Mouse (Mus musculus): ENCODE results near the gene Olfr180. TPM values are rescaled to one million over a fixed set of nuclear protein-coding genes. Genes with fewer than 3 reads are reported as not detected.

Gene Olfr180
- not detected in 2 replicates for total RNA-seq (2014; fragmentation: Nextera tagmentation)
- not detected in 2 replicates for total RNA-seq (2017)

DNA sequence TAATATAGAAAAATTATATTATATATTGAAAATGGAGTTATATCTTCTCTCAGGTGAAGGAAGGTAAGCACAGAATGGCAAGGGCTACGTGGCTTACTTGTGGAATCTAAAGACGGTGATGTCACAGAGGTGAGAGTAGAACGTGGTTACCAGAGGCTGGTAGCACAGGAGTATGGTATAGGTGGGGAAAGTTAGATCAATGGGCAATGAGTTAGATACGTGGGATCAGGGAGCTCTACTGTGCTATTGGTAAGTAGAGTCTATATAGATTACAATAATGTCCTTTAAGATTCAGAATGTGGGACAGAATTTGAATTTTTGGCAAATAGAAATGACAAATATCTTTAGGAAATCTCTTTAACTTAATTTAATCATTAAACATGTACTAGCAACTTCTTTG is at the start of gene Olfr180:
Olfr180 (minus strand) TSS at position 101 of the 400 bp plus-strand sequence.
- ATAC-seq (replicated peaks; ENCODE audit: poor library complexity, severe bottlenecking), result no peak

DNA sequence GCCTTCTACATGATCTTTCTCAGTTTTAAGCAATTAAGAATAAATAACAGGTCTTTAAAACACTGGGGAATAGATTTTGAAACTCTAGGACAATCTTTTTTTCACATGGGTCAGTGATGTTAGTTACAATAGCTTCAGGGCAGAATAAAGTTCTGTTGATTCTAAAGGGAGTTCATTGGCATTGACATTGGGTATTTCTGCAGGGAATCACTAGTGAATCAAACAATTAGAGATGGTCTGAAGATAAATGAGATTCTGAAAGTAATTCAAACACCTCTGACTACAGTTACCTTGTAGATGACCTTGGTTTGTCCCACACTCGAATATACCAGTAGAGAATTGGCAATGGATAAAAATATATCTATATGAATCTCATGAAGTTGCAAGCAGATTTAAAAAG is 537 bp downstream of the Olfr180 start, which contains the start of gene Olfr181:
Olfr181 (minus strand) TSS at position 101 of the 400 bp plus-strand sequence.
- ATAC-seq (replicated peaks; ENCODE audit: poor library complexity, severe bottlenecking), result no peak

DNA sequence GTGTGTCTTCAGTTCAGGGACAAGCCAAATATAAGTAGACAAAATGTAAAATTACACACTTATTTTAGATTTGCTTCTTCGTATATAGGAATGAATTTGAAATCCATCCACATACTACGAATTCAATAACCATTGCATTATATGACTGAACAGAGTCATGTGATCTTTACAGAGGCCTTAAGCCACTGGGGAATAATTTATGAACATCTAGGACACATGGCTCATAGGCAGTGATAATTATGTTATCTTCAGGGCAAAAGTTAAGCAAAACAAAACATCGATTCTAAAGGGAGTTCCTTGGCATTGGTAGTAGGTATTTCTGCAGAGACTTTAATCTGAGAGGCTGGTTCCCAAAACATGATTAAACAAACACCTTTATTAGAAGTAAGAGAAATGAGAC is 37.2 kb downstream of the Olfr180 start, which contains the start of gene Olfr178:
Olfr178 (minus strand) TSS at position 101 of the 400 bp plus-strand sequence.
- no peak for ATAC-seq (replicated peaks; ENCODE audit: poor library complexity, severe bottlenecking)

DNA sequence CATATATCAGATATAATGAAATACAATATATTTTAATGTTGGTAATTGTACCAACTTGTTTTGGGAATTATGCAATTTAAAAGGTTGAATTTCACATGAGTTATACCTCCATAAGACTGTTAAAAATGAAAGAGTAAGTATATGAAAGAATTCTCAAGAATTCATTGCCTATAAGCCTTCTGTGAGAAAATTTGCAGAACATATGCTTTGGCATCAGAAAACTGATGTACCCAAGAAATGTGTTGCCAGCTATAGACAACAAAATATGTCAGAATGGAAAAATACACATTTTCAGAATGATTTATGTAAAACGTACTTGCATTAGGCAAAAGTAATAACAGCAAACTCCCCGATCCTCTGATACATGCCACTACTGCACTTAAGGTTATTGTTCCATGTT is 44.8 kb downstream of the Olfr180 start:
- no peak for ATAC-seq (replicated peaks; ENCODE audit: poor library complexity, severe bottlenecking)

DNA sequence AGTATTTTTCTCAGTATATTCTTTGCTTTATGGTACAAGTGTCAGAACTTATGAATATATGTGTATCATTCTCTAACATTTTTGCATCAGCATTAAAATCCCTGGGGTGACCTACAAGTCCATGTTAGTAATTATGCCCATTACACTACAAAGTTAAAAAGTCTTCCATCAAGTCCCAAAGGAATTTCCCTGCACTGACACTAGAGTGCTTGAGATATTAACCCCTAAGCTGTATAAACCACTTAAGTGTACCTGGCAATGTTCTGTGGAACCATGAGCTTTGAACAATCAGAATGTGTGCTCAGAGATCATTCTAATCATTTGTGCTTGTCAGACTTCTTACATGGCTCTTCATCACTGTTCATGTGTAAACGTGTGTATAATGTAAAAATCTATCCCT is 54.5 kb downstream of the Olfr180 start, which contains the start of gene Olfr177:
Olfr177 (minus strand) TSS at position 101 of the 400 bp plus-strand sequence.
- ATAC-seq (replicated peaks; ENCODE audit: poor library complexity, severe bottlenecking), result no peak

Other genes starting within 250 kb of the Olfr180 start
- 0.92 TPM in 1 of 2 replicates, not detected in the other for gene Gpr15, start 210.3 kb downstream of the Olfr180 start, total RNA-seq (2014; fragmentation: Nextera tagmentation)
- 0.77 and 0.78 TPM in 2 replicates for gene Gpr15, start 210.3 kb downstream of the Olfr180 start, total RNA-seq (2017)
- 27.8 and 57.0 TPM in 2 replicates for gene Cldnd1, start 201.5 kb downstream of the Olfr180 start, total RNA-seq (2014; fragmentation: Nextera tagmentation)
- 13.4 and 23.7 TPM in 2 replicates for gene Cldnd1, start 201.5 kb downstream of the Olfr180 start, total RNA-seq (2017)
- not detected in 2 replicates for gene Olfr172, start 166.2 kb downstream of the Olfr180 start, total RNA-seq (2014; fragmentation: Nextera tagmentation)
- not detected in 2 replicates for gene Olfr172, start 166.2 kb downstream of the Olfr180 start, total RNA-seq (2017)
- gene Olfr173, start 129.1 kb downstream of the Olfr180 start, total RNA-seq (2014; fragmentation: Nextera tagmentation), result not detected in 2 replicates
- not detected in 2 replicates for gene Olfr173, start 129.1 kb downstream of the Olfr180 start, total RNA-seq (2017)
- gene Olfr175-ps1, start 102.6 kb downstream of the Olfr180 start, total RNA-seq (2014; fragmentation: Nextera tagmentation), result not detected in 2 replicates
- gene Olfr175-ps1, start 102.6 kb downstream of the Olfr180 start, total RNA-seq (2017), result not detected in 2 replicates
- not detected in 2 replicates for gene Olfr177, start 54.6 kb downstream of the Olfr180 start, total RNA-seq (2014; fragmentation: Nextera tagmentation)
- gene Olfr177, start 54.6 kb downstream of the Olfr180 start, total RNA-seq (2017), result not detected in 2 replicates
- not detected in 2 replicates for gene Olfr178, start 37.3 kb downstream of the Olfr180 start, total RNA-seq (2014; fragmentation: Nextera tagmentation)
- not detected in 2 replicates for gene Olfr178, start 37.3 kb downstream of the Olfr180 start, total RNA-seq (2017)
- gene Olfr181, start 637 bp downstream of the Olfr180 start, total RNA-seq (2014; fragmentation: Nextera tagmentation), result not detected in 2 replicates
- not detected in 2 replicates for gene Olfr181, start 637 bp downstream of the Olfr180 start, total RNA-seq (2017)
- not detected in 2 replicates for gene Olfr183, start 66.0 kb upstream of the Olfr180 start, total RNA-seq (2014; fragmentation: Nextera tagmentation)
- not detected in 2 replicates for gene Olfr183, start 66.0 kb upstream of the Olfr180 start, total RNA-seq (2017)
- gene Olfr186, start 100.9 kb upstream of the Olfr180 start, total RNA-seq (2014; fragmentation: Nextera tagmentation), result not detected in 2 replicates
- gene Olfr186, start 100.9 kb upstream of the Olfr180 start, total RNA-seq (2017), result not detected in 2 replicates
- gene Olfr187, start 110.4 kb upstream of the Olfr180 start, total RNA-seq (2014; fragmentation: Nextera tagmentation), result not detected in 2 replicates
- not detected in 2 replicates for gene Olfr187, start 110.4 kb upstream of the Olfr180 start, total RNA-seq (2017)
- gene Olfr190, start 148.6 kb upstream of the Olfr180 start, total RNA-seq (2014; fragmentation: Nextera tagmentation), result not detected in 2 replicates
- gene Olfr190, start 148.6 kb upstream of the Olfr180 start, total RNA-seq (2017), result not detected in 2 replicates
- not detected in 2 replicates for gene Olfr191, start 160.4 kb upstream of the Olfr180 start, total RNA-seq (2014; fragmentation: Nextera tagmentation)
- not detected in 2 replicates for gene Olfr191, start 160.4 kb upstream of the Olfr180 start, total RNA-seq (2017)
- gene Olfr193, start 182.5 kb upstream of the Olfr180 start, total RNA-seq (2014; fragmentation: Nextera tagmentation), result not detected in 2 replicates
- gene Olfr193, start 182.5 kb upstream of the Olfr180 start, total RNA-seq (2017), result not detected in 2 replicates
- gene Olfr194, start 191.7 kb upstream of the Olfr180 start, total RNA-seq (2014; fragmentation: Nextera tagmentation), result not detected in 2 replicates
- gene Olfr194, start 191.7 kb upstream of the Olfr180 start, total RNA-seq (2017), result not detected in 2 replicates
- not detected in 2 replicates for gene Olfr195, start 217.7 kb upstream of the Olfr180 start, total RNA-seq (2014; fragmentation: Nextera tagmentation)
- not detected in 2 replicates for gene Olfr195, start 217.7 kb upstream of the Olfr180 start, total RNA-seq (2017)
- gene Olfr196, start 241.1 kb upstream of the Olfr180 start, total RNA-seq (2014; fragmentation: Nextera tagmentation), result not detected in 2 replicates
- not detected in 2 replicates for gene Olfr196, start 241.1 kb upstream of the Olfr180 start, total RNA-seq (2017)